Mouse (Mus musculus) E14TG2a.4 (cell line): ENCODE results near the gene Sept12.

Experiments
- CTCF ChIP-seq: conservative IDR thresholded peaks from 2 replicates; pipeline ENCODE4 v1.5.1; 2014; ENCODE audit warnings: low read length
- POU5F1 ChIP-seq: IDR thresholded peaks from 2 replicates; pipeline ENCODE4 v1.6.1; 2014; ENCODE audit warnings: low read length, borderline replicate concordance

GRCm38 (mm10) chr16:4938461-4938860, 59.2 kb downstream of the Sept12 start, which contains the start of gene Nudt16l1:
- TF ChIP-seq CTCF (no peak), POU5F1 (no peak)
